Mouse (Mus musculus) skeletal muscle tissue, adult 2 months (tissue): ENCODE measurements at regions not wholly inside any gene's neighbourhood (a gene's known extent, or its start where the extent isn't known, plus 50 kb on each side); places are given as distances from the start of the nearest gene placed in this dataset.

Experiments used
- DNase-seq: peaks from one replicate; pipeline ENCODE4 v3.0.0-alpha.2; 2012; ENCODE audit warnings: low read depth, low spot score

DNA sequence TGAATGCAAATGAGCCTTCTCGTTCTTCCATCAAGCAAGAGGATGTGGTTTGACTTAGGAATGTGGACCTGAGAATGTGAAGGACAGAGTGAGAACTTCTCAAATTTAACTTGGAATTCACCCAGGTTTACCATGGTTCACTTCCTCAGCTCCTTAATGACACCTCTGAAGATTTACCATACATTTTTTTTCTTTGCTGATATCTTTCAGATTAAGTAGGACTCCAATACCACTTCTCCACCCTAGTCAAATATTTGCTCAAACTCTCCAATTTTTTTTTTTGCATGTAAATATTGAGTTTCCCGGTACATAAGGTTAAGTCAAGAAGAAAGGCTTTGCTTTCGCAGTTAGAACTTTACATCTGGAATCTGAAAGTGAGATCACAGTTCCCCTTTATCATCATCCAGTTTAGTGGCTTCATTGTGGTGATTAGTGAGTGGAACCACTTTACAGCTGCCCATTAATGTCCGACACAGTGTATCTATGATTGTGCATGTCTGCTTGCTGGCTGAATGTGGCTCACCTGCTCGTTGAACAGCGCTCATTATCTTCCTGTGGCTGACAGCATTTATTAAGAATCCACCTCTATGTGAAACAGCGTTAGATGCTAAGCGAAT is 446.0 kb upstream of the Adam34 start:
- no peak for DNase-seq

- no peak for DNase-seq
These were observed 455.3 kb upstream of the Adam34 start for GRCm38 (mm10) chr8:44165115-44165514.

DNA sequence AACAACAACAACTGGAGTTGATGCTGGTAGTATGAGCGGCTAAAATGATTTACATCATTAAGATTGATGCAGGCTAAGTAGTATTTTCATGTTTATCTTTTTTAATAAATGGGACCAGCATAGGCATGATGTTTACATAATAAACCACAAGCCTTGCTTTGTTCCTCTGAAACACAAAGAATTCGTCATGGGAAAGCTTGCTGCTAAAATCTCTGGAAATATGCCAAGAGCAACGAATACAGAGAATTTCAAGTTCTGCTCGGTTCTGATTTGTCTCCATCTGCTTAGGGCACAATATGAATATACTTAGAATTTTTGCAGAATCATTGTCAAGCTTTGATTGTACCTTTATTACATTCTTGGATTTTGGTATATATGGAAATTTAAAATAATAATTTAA is 467.2 kb upstream of the Adam34 start:
- DNase-seq: no peak

DNA sequence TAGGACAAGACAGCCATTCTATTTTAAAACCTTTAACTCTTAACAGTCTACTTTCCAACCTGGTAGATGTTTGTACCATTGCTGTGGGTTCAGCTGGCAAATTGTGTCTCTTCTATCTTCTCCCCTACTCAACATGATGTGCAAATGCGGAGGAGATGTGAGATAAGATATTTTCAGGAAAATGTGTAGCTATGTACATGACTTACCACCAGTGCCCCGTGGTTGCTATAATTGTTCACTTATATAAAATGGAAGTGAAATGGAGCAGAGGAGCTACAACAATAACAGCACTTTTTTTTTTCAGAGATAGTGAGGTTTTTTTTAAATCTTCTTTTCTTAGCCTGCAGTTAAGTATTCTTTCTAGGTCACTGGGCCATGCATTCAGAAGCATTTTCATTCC is 492.4 kb upstream of the Adam34 start:
- DNase-seq: no peak

DNA sequence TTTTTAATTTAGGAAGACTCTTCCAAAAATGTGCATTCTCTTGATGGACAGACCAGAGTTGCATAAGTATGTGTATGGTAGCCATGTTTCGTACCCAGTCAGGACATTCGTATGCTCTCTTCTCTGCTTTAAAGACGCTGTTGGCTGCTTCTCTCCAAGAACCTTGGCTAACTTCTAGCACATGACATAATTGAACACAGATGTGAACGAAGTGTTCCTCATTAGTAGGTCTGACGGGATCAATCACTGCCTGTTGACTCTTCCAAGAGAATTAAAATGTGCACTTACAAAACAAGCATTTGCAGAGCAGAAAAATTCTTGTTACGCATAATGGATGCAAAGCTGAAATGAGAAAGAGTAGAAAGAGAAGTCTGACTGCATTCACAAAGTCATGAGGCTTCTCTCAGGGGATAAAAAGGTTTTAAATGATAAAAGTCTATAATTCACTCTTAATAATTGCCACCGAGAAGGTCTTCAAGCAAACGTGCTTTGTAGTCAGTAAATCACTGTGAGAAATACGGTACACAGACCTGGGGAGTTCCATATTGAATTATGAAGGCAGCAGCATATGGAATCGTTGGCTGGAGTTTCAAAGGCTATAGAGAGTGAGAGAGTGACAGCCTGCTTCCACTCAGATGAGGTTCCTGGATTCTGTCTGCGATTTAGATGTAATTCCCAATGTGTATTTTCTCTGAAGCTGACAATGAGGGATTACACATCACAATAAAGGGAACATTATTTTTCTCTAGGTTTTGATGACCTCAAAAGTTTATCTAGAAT is 496.7 kb upstream of the Adam34 start:
- DNase-seq: peak; percentile 27

- no peak for DNase-seq
These were observed 512.5 kb upstream of the Adam34 start for GRCm38 (mm10) chr8:44222346-44222745.

- DNase-seq: no peak
These were observed 542.5 kb upstream of the Adam34 start for GRCm38 (mm10) chr8:44252393-44252792.

- DNase-seq: no peak
These were observed 547.2 kb upstream of the Adam34 start for GRCm38 (mm10) chr8:44257051-44257450.

DNA sequence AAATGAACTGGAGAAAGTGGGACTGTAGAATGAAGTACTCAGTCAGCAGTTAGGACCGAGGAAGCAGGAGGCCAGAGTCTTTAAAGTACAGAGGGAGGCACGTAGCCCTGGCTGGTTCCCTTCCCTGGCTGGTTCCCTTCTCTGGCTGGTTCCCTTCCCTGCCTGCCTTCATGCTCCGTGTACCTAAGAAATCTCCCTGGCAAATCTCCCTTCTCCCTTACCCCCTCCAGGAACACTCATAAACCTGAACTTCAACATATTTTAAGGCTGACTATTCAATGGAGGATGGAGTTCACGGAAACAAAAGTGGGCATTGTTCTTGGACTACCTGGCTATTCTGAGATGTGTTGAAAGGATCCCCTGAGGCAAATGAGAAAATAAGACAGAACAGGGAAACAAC is 551.2 kb upstream of the Adam34 start:
- DNase-seq: no peak

DNA sequence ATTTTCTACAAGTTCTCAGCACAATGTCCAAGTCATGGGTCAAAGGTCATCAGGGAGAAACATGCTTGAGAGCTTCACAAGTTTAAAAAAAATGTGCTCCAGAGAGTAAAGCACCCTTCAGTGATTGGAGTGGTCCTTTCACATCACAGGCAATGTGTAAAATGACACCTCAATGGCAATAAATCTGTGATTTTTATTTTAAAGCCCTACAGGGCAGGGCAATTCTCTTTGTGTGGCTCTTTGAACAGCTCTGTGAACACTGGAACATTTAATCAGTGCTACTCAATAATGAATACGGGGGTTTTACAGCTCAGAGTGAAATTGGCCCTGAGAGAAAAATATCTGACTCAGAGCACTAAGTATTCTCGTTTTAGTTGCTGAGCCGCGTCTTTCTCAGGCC is 563.5 kb upstream of the Adam34 start:
- no peak for DNase-seq

- no peak for DNase-seq
These were observed 608.4 kb upstream of the Adam34 start for GRCm38 (mm10) chr8:44318216-44318615.

DNA sequence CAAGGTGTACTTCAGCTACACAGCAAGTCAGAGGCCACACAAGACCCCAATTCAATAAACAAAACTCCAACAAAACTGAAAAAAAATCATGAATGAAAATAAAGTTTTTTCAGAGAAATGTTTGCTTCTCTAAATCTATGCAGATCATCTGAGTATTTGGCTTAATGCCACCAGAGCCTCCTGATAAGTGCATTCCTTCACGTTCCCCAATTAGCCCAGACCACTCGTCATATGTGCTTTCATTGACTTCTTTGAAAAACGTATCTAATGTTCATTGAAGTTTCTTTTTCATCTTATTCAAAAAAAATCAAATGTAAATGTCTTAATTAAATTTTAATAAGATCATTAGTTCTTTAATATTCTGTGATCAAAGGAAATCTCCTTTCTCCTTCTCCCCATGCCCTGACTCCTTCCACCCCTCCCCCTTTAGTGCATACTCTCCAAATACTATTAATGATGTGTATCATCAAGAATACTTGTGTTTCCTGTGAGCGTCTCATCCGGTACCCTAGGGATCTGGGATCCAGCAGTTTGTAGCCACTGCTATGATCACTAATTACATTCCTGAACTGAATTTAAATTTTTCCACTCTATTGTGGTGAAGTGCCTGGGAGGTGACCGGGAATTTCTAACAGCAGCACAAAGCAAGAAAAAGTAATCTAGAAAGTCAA is 600.8 kb upstream of the Fat1 start:
- DNase-seq: no peak

DNA sequence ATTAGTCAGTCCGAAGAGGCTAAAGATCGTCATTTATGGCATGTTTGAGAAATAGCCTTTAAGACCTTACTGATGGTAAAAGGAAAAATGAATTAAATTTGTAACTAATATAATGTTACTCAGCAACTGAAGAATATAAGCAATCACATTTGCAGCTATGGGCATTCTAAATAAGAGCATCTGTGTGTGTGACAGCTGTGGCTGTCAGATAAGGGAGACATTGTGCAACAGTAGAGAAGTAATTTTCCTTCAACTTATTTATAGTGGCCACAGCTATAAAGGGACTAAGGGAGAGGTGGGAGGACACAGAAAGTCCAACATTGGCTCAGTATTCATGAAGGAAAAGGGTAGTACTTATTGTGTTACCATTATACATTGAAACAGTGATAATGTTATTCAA is 591.8 kb upstream of the Fat1 start:
- DNase-seq: no peak

GRCm38 (mm10) chr8:44343924-44344323 is 591.3 kb upstream of the Fat1 start:
- no peak for DNase-seq

GRCm38 (mm10) chr8:44347412-44347811 is 587.8 kb upstream of the Fat1 start:
- DNase-seq: peak; percentile 53

- DNase-seq: no peak
These were observed 561.3 kb upstream of the Fat1 start for GRCm38 (mm10) chr8:44373987-44374386.

DNA sequence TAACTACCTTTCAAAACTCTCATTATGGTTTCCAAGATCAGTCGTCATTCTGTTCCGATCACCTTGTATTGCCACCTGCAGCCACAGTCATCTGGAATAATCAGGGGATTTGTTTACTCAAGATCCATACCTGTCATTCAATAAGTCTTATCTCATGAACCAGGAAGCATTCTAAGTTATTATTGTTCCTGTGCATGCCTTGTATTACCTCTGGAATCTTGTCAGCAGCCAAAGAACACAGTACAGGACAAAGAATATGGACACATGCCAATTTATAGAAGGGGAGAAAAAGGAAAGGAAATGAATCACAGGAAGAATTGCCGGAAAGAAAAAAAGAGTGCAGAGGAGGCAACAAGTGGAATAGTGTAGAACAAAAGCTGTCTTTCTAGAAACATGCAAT is 557.5 kb upstream of the Fat1 start:
- no peak for DNase-seq

GRCm38 (mm10) chr8:44408462-44408861 is 526.8 kb upstream of the Fat1 start:
- DNase-seq: no peak

- no peak for DNase-seq
These were observed 525.0 kb upstream of the Fat1 start for GRCm38 (mm10) chr8:44410261-44410660.

DNA sequence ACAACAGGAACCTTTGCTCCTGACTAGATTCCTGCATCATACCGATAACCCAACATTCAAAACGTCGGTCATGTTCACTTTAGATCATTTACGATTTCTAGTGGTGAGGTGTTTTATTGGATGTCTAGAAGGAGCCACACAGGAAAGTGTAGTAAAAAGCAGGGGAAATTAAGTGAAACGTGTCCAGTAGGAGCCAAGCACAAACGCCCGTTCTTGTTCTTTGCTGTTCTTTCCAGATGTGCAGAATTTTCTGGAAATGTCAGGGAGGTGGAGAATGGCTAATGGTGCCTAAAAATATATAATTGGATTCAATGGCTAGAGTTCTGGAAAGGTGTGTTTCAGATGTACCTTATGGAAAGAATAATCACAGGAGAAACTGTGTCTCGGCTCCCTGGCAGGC is 517.2 kb upstream of the Fat1 start:
- DNase-seq: no peak

- no peak for DNase-seq
These were observed 479.8 kb upstream of the Fat1 start for GRCm38 (mm10) chr8:44455433-44455832.

GRCm38 (mm10) chr8:44456336-44456735 is 478.9 kb upstream of the Fat1 start:
- no peak for DNase-seq
